Mouse (Mus musculus) hindbrain, embryonic 15.5 days (tissue): ENCODE measurements around the gene Gm3604. TPM values are rescaled to one million over a fixed set of nuclear protein-coding genes. Genes with fewer than 3 reads are reported as not detected.
"Not testable (repeated sequence)": the region's sequence is repeated elsewhere in the genome, so short reads cannot be mapped to it uniquely, and the experiment has no call there.

Source experiments
- ATAC-seq: fragments of 200-750 bp; cut with Nextera tagmentation; 2 replicates; pipeline ENCODE4 v1.8.0; 2017; ENCODE audit warnings: low read depth, moderate number of reproducible peaks, moderate TSS enrichment; ENCODE audit not compliant: low FRiP score
- H3K27ac ChIP-seq: fragments of 300-500 bp; sonication (generic); replicated peaks from 2 replicates; pipeline ENCODE4 v1.5.1; 2015; ENCODE audit warnings: mild to moderate bottlenecking, inconsistent platforms
- H3K27me3 ChIP-seq: fragments of 300-500 bp; sonication (generic); 2 replicates; pipeline ENCODE4 v1.6.1; 2015; ENCODE audit warnings: control low read depth, inconsistent platforms
- H3K36me3 ChIP-seq: fragments of 300-500 bp; sonication (generic); 2 replicates; pipeline ENCODE4 v1.6.1; 2015; ENCODE audit warnings: control low read depth, inconsistent platforms
- H3K4me1 ChIP-seq: fragments of 300-500 bp; sonication (generic); replicated peaks from 2 replicates; pipeline ENCODE4 v1.6.1; 2015; ENCODE audit warnings: control low read depth, inconsistent platforms
- H3K4me2 ChIP-seq: fragments of 300-500 bp; sonication (generic); 2 replicates; pipeline ENCODE4 v1.6.1; 2015; ENCODE audit warnings: moderate library complexity, mild to moderate bottlenecking, inconsistent platforms
- H3K4me3 ChIP-seq: fragments of 300-500 bp; sonication (generic); 2 replicates; pipeline ENCODE4 v1.5.1; 2015; ENCODE audit warnings: mild to moderate bottlenecking, inconsistent platforms
- H3K9ac ChIP-seq: fragments of 300-500 bp; sonication (generic); 2 replicates; pipeline ENCODE4 v1.6.1; 2015; ENCODE audit warnings: inconsistent platforms
- H3K9me3 ChIP-seq: fragments of 300-500 bp; sonication (generic); 2 replicates; pipeline ENCODE4 v1.6.1; 2016; ENCODE audit warnings: control low read depth, inconsistent platforms
- WGBS: fragments of 180-500 bp; shearing (Covaris S2); methylation state at CpG from one replicate; pipeline ENCODE4 v1.1.7; 2015; 5-methylcytosine and 5-hydroxymethylcytosine counted together
- microRNA-seq: library from miRNA; unstranded; fragments of <30 nt; microRNA quantifications from one replicate; pipeline ENCODE4, GENCODE M21; 2016
- polyA plus RNA-seq: library from polyadenylated mRNA; unstranded; fragments of >200 nt; fragmentation: Nextera tagmentation; extraction: Ambion mirVana; gene quantifications from 2 replicates; pipeline ENCODE4 v1.2.1, GENCODE M21; 2015

The Gm3604 gene
- 1.7 and 1.9 TPM in 2 replicates for polyA plus RNA-seq

- H3K4me3 ChIP-seq, result peak within 1 kb of the TSS; percentile 40
- H3K9me3 ChIP-seq, H3K27ac ChIP-seq, ATAC-seq, H3K36me3 ChIP-seq, H3K27me3 ChIP-seq, H3K4me1 ChIP-seq: not testable (repeated sequence)
- 11% methylated on average over 13 of the region's 13 CpGs for WGBS
- H3K9ac ChIP-seq, result peak within 1 kb of the TSS; percentile 27; the same call in 1 of the 2 replicates
- peak within 1 kb of the TSS; percentile 45 for H3K4me2 ChIP-seq
Measured at GRCm38 (mm10) chr13:62382952-62383351, at the start of gene Gm3604. Gene Gm3604, minus strand, starts transcription at chr13:62383177.

DNA sequence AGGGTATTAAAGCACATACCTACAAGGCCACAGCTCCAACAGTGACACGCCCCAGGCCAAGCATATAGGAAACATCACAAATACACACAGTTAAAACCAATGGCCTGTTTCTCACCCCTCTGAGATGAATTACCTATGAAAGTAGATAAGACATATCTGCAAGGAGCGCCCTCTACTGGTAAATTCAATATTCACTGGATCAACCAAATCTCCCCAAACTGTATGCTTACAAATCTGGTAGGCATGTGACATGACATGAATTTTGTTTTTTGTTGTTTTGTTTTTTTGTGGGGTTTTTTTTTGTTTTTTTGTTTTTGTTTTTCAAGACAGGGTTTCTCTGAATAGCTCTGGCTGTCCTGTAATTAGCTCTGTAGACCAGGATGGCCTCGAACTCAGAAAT, 16.2 kb upstream of the Gm3604 start:
- not testable (repeated sequence) for H3K4me3 ChIP-seq, H3K36me3 ChIP-seq, H3K4me2 ChIP-seq, H3K4me1 ChIP-seq, H3K9ac ChIP-seq, H3K27me3 ChIP-seq, ATAC-seq, H3K27ac ChIP-seq, H3K9me3 ChIP-seq
- 64% methylated on average over 3 of the region's 3 CpGs for WGBS

GRCm38 (mm10) chr13:62390076-62390620, 7.2 kb upstream of the Gm3604 start:
- H3K4me2 ChIP-seq, ATAC-seq, H3K27me3 ChIP-seq, H3K36me3 ChIP-seq, H3K9me3 ChIP-seq, H3K4me1 ChIP-seq, H3K27ac ChIP-seq, H3K9ac ChIP-seq, H3K4me3 ChIP-seq: not testable (repeated sequence)
- WGBS, result 94% methylated on average over 8 of the region's 8 CpGs

- H3K4me2 ChIP-seq, result no peak overlapping the region
- no peak overlapping the region for H3K9ac ChIP-seq
- peaks cover 10% of the 10 kb centered on the region; the same call in 1 of the 2 replicates for H3K9me3 ChIP-seq
- ATAC-seq, result no peak
- H3K27me3 ChIP-seq, result no peaks in the 10 kb centered on the region
- no peaks in the 10 kb centered on the region for H3K4me1 ChIP-seq
- H3K4me3 ChIP-seq, result no peak overlapping the region
- no peak overlapping the region for H3K27ac ChIP-seq
- H3K36me3 ChIP-seq, result no peaks in the 10 kb centered on the region
Measured at GRCm38 (mm10) chr13:62331786-62332185, 51.2 kb downstream of the Gm3604 start.

DNA sequence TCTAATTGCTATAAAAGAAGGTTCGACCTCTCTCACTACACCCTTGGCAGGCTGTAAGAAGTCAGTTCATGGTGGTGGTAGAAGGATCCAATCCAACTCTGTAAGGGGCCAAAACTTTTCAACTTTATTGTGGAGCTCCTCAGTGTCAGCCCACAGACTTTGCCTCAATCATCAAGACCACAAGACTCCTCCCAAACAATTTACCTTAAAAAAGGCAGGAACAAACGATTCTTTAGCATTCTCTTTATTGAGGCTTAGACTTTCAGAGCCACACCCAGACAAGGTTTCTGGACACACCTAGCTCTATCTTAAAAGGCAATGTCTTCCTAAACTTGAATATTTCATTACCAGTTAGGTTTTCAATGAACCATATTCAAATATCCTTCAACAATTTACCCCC, 51.6 kb downstream of the Gm3604 start:
- Histone ChIP-seq H3K27me3 (no peaks in the 10 kb centered on the region), H3K27ac (no peak overlapping the region), H3K9ac (no peak overlapping the region), H3K9me3 (peaks cover 10% of the 10 kb centered on the region; the same call in 1 of the 2 replicates), H3K4me3 (no peak overlapping the region), H3K4me2 (no peak overlapping the region), H3K4me1 (no peaks in the 10 kb centered on the region), H3K36me3 (no peaks in the 10 kb centered on the region)
- 82% methylated on average over 2 of the region's 2 CpGs for WGBS
- no peak for ATAC-seq

Small RNA genes within 50 kb of the gene (microRNA-seq; reads per million reads assigned to microRNA genes)
- not detected for gene Gm25933

Other genes starting within 250 kb of the Gm3604 start
- gene Gm49359, start 83.7 kb upstream of the Gm3604 start, polyA plus RNA-seq, result 14.5 and 15.4 TPM in 2 replicates
- 1.0 TPM in 1 of 2 replicates, not detected in the other for gene Zfp935, start 175.3 kb upstream of the Gm3604 start, polyA plus RNA-seq
- gene Zfp934, start 188.0 kb upstream of the Gm3604 start, polyA plus RNA-seq, result 9.7 and 10.4 TPM in 2 replicates
- 6.9 and 7.5 TPM in 2 replicates for gene 6720489N17Rik, start 241.0 kb upstream of the Gm3604 start, polyA plus RNA-seq